Mouse (Mus musculus) intestine, postnatal 0 days (tissue): ENCODE measurements around the gene Pld1. TPM values are rescaled to one million over a fixed set of nuclear protein-coding genes. Genes with fewer than 3 reads are reported as not detected.

Experiments used
- ATAC-seq: fragments of 200-750 bp; cut with Nextera tagmentation; 2 replicates; pipeline ENCODE4 v1.8.0; 2017; ENCODE audit warnings: mild to moderate bottlenecking, moderate TSS enrichment, moderate library complexity
- H3K27ac ChIP-seq: fragments of 300-500 bp; sonication (generic); 2 replicates; pipeline ENCODE4 v1.5.1; 2014; ENCODE audit warnings: mild to moderate bottlenecking, low read depth, low read length, moderate library complexity
- H3K27me3 ChIP-seq: fragments of 300-500 bp; sonication (generic); replicated peaks from 2 replicates; pipeline ENCODE4 v1.6.1; 2014; ENCODE audit warnings: low read length, mixed read lengths; ENCODE audit not compliant: control insufficient read depth, insufficient read depth
- H3K36me3 ChIP-seq: fragments of 300-500 bp; sonication (generic); 2 replicates; pipeline ENCODE4 v1.6.1; 2014; ENCODE audit warnings: mild to moderate bottlenecking, moderate library complexity; ENCODE audit not compliant: control insufficient read depth, insufficient read depth
- H3K4me1 ChIP-seq: fragments of 300-500 bp; sonication (generic); replicated peaks from 2 replicates; pipeline ENCODE4 v1.6.1; 2014; ENCODE audit warnings: antibody characterized with exemption, low read length, mixed read lengths; ENCODE audit not compliant: control insufficient read depth, insufficient read depth
- H3K4me2 ChIP-seq: fragments of 300-500 bp; sonication (generic); replicated peaks from 2 replicates; pipeline ENCODE4 v1.6.1; 2014; ENCODE audit warnings: low read depth, mild to moderate bottlenecking, moderate library complexity
- H3K4me3 ChIP-seq: fragments of 300-500 bp; sonication (generic); 2 replicates; pipeline ENCODE4 v1.5.1; 2014; ENCODE audit warnings: low read depth, low read length
- H3K9ac ChIP-seq: fragments of 300-500 bp; sonication (generic); 2 replicates; pipeline ENCODE4 v1.6.1; 2014; ENCODE audit warnings: mild to moderate bottlenecking, low read depth, low read length
- H3K9me3 ChIP-seq: fragments of 300-500 bp; sonication (generic); 2 replicates; pipeline ENCODE4 v1.6.1; 2016; ENCODE audit warnings: mixed run types; ENCODE audit not compliant: control insufficient read depth
- CTCF ChIP-seq: sonication (generic); IDR thresholded peaks from 2 replicates; pipeline ENCODE4 v1.5.1; 2016; ENCODE audit warnings: low read depth, mild to moderate bottlenecking, control low read depth, antibody characterized with exemption, moderate library complexity
- WGBS: fragments of 180-500 bp; shearing (Covaris S2); extraction: QIAGEN DNeasy Blood & Tissue Kit; methylation state at CpG from one replicate; pipeline ENCODE4 v1.1.7; 2014; 5-methylcytosine and 5-hydroxymethylcytosine counted together
- polyA plus RNA-seq: library from polyadenylated mRNA; unstranded; fragments of >200 nt; fragmentation: Nextera tagmentation; extraction: Ambion mirVana; gene quantifications from 2 replicates; pipeline ENCODE4 v1.2.1, GENCODE M21; 2015

Gene Pld1
- polyA plus RNA-seq, 1 experiment from 2014 or later = 18.1 TPM

GRCm38 (mm10) chr3:28158916-28159315, 220.4 kb downstream of the Pld1 start:
- ATAC-seq = no peak
- Histone ChIP-seq H3K9me3 (no peaks in the 10 kb centered on the region), H3K4me2 (no peak overlapping the region), H3K27me3 (no peaks in the 10 kb centered on the region), H3K9ac (no peak overlapping the region), H3K27ac (no peak overlapping the region), H3K4me1 (no peaks in the 10 kb centered on the region), H3K4me3 (no peak overlapping the region), H3K36me3 (no peaks in the 10 kb centered on the region)
- TF ChIP-seq CTCF = no peak
- WGBS = 92% methylated on average over 3 of the region's 3 CpGs

GRCm38 (mm10) chr3:28162346-28162745, 223.9 kb downstream of the Pld1 start:
- no peak for ATAC-seq
- H3K4me3 ChIP-seq = no peak overlapping the region
- no peaks in the 10 kb centered on the region for H3K4me1 ChIP-seq
- H3K27me3 ChIP-seq = no peaks in the 10 kb centered on the region
- H3K4me2 ChIP-seq = no peak overlapping the region
- WGBS = 93% methylated on average over 4 of the region's 4 CpGs
- no peak for TF ChIP-seq CTCF
- no peaks in the 10 kb centered on the region for H3K36me3 ChIP-seq
- no peaks in the 10 kb centered on the region for H3K9me3 ChIP-seq
- no peak overlapping the region for H3K27ac ChIP-seq
- H3K9ac ChIP-seq = no peak overlapping the region

GRCm38 (mm10) chr3:28164678-28165077, 226.2 kb downstream of the Pld1 start:
- no peaks in the 10 kb centered on the region for H3K36me3 ChIP-seq
- no peak for ATAC-seq
- H3K27me3 ChIP-seq = no peaks in the 10 kb centered on the region
- H3K9me3 ChIP-seq = no peaks in the 10 kb centered on the region
- H3K4me1 ChIP-seq = no peaks in the 10 kb centered on the region
- H3K4me2 ChIP-seq = no peak overlapping the region
- 43% methylated on average over 1 of the region's 1 CpGs for WGBS
- H3K9ac ChIP-seq = no peak overlapping the region
- no peak overlapping the region for H3K4me3 ChIP-seq
- no peak overlapping the region for H3K27ac ChIP-seq
- TF ChIP-seq CTCF = peak; percentile 57

- H3K9ac ChIP-seq = no peak overlapping the region
- H3K27ac ChIP-seq = no peak overlapping the region
- H3K4me3 ChIP-seq = no peak overlapping the region
- no peaks in the 10 kb centered on the region for H3K4me1 ChIP-seq
- no peaks in the 10 kb centered on the region for H3K27me3 ChIP-seq
- WGBS = 0% methylated on average over 1 of the region's 1 CpGs
- H3K9me3 ChIP-seq = no peaks in the 10 kb centered on the region
- no peaks in the 10 kb centered on the region for H3K36me3 ChIP-seq
- no peak overlapping the region for H3K4me2 ChIP-seq
- 0 out of 2 replicates have a peak, but pooled peaks have one; percentile 19 for ATAC-seq
- TF ChIP-seq CTCF = peak; percentile 94
Measured at GRCm38 (mm10) chr3:28165598-28165997, 227.1 kb downstream of the Pld1 start.

- no peaks in the 10 kb centered on the region for H3K27me3 ChIP-seq
- H3K4me2 ChIP-seq = no peak overlapping the region
- H3K9me3 ChIP-seq = no peaks in the 10 kb centered on the region
- H3K4me3 ChIP-seq = no peak overlapping the region
- H3K36me3 ChIP-seq = no peaks in the 10 kb centered on the region
- ATAC-seq = no peak
- no peak overlapping the region for H3K27ac ChIP-seq
- H3K9ac ChIP-seq = no peak overlapping the region
- TF ChIP-seq CTCF = no peak
- 84% methylated on average over 6 of the region's 6 CpGs for WGBS
- peaks cover 3% of the 10 kb centered on the region; the same call in 1 of the 2 replicates for H3K4me1 ChIP-seq
Measured at GRCm38 (mm10) chr3:28167796-28168505, 229.5 kb downstream of the Pld1 start.

- Histone ChIP-seq H3K4me3 (no peak overlapping the region), H3K36me3 (no peaks in the 10 kb centered on the region), H3K9me3 (no peaks in the 10 kb centered on the region), H3K4me1 (peaks cover 3% of the 10 kb centered on the region; the same call in 1 of the 2 replicates), H3K9ac (no peak overlapping the region), H3K27ac (no peak overlapping the region), H3K27me3 (no peaks in the 10 kb centered on the region), H3K4me2 (peak overlapping the region; percentile 30)
- peak; percentile 60 for TF ChIP-seq CTCF
- peak; percentile 70 for ATAC-seq
- WGBS = 35% methylated on average over 17 of the region's 17 CpGs
Measured at GRCm38 (mm10) chr3:28170911-28171618, 232.6 kb downstream of the Pld1 start.
